Comparison of ENCODE assay signal across 21 mouse cellular contexts in genomic region chr14:23830316-23830715, GRCm38 (mm10).
A peak's percentile ranks its signal among the peaks of the same experiment; 100 is the strongest.
DNase-seq lines count a peak whose midpoint lies in the region; TF ChIP-seq lines count a peak whose summit lies in the region.
"Had no signal": no experiment of that assay in that cellular context is flagged by ENCODE, and none has a peak within 500 bp of the region (broad histone marks: within the 10 kb centered on the region; RNA-seq: fewer than 3 reads in every experiment).

No protein-coding gene starts in this region.

- intact Hi-C loops in gastrocnemius, adult 2 months (cut with DNase I): loop anchor here (5.0 kb wide), 1 partner anchor 172 kb away; no protein-coding TSS in a partner anchor

- H3K27ac ChIP-seq in gastrocnemius, adult 2 months: peak overlapping the region; percentile 80
- peak overlapping the region; percentile 67; the same call in 1 of the 2 replicates for H3K27ac ChIP-seq in layer of hippocampus, adult 2 months
- H3K27ac ChIP-seq: embryonic facial prominence, embryonic 15.5 days; forebrain, embryonic 15.5 days; heart, embryonic 13.5 days had no signal

- H3K4me3 ChIP-seq in gastrocnemius, adult 2 months: peak overlapping the region; percentile 52
- no peak overlapping the region for H3K4me3 ChIP-seq in layer of hippocampus, adult 2 months
- H3K4me3 ChIP-seq: embryonic facial prominence, embryonic 15.5 days; erythroblast, embryonic 14.5 days; forebrain, embryonic 15.5 days; heart, embryonic 13.5 days had no signal

- TF ChIP-seq CTCF in gastrocnemius, adult 2 months (IDR thresholded peaks at IDR 0.05): no peak
- TF ChIP-seq CTCF in layer of hippocampus, adult 2 months (conservative IDR thresholded peaks at IDR 0.05): no peak

- DNase-seq in gastrocnemius, adult 2 months: no peak
- no peak for DNase-seq in gastrocnemius, postnatal 10 days
- DNase-seq in layer of hippocampus, adult 2 months (ENCODE audit: low spot score in 2 of 2): no peak
- no peak for DNase-seq in layer of hippocampus, adult 11-12 months (ENCODE audit: low spot score)
- DNase-seq in retina, postnatal 1 day: peak; percentile 23
- no peak for DNase-seq in retina, embryonic 14.5 days (ENCODE audit: low spot score)
- no peak for DNase-seq in frontal cortex, postnatal 14 days (ENCODE audit: low spot score in 2 of 2)
- DNase-seq: adrenal gland, adult 8-10 months; adrenal gland, postnatal 36 days; B cell, adult 2 months; cerebellum, adult 11 months; cerebellum, adult 8-10 months; cerebellum, postnatal 14 days; embryo, embryonic 11 days; gastrocnemius, postnatal 25 days; heart, adult 11 months; heart, postnatal 36 days had no signal
